Mouse (Mus musculus): ENCODE data around the gene Ckap4. TPM values are rescaled to one million over a fixed set of nuclear protein-coding genes. Genes with fewer than 3 reads are reported as not detected.
A peak's percentile ranks its signal among the peaks of the same experiment; 100 is the strongest.

Ckap4 gene
- polyA plus RNA-seq, 1 experiment from 2014 or later, result 162 TPM

GRCm38 (mm10) chr10:84542802-84543658 is 9.2 kb upstream of the Ckap4 start:
- no peaks in the 10 kb centered on the region for H3K27me3 ChIP-seq
- H3K4me3 ChIP-seq, result no peak overlapping the region
- no peak overlapping the region for H3K27ac ChIP-seq
- H3K4me1 ChIP-seq, result peaks cover 3% of the 10 kb centered on the region; the same call in 1 of the 2 replicates
- no peaks in the 10 kb centered on the region for H3K9me3 ChIP-seq
- H3K9ac ChIP-seq, result no peak overlapping the region
- H3K36me3 ChIP-seq, result no peaks in the 10 kb centered on the region
- WGBS, result 67% methylated on average over 11 of the region's 11 CpGs
- no peak for ATAC-seq (ENCODE audit: insufficient number of reproducible peaks, low FRiP score, low TSS enrichment, low read depth)
- no peak overlapping the region for H3K4me2 ChIP-seq

GRCm38 (mm10) chr10:84539651-84540050 is 5.8 kb upstream of the Ckap4 start:
- H3K36me3 ChIP-seq, result no peaks in the 10 kb centered on the region
- no peaks in the 10 kb centered on the region for H3K27me3 ChIP-seq
- H3K4me2 ChIP-seq, result no peak overlapping the region
- no peak overlapping the region for H3K9ac ChIP-seq
- H3K27ac ChIP-seq, result no peak overlapping the region
- peaks cover 3% of the 10 kb centered on the region; the same call in 1 of the 2 replicates for H3K4me1 ChIP-seq
- H3K4me3 ChIP-seq, result no peak overlapping the region
- H3K9me3 ChIP-seq, result no peaks in the 10 kb centered on the region
- 92% methylated on average over 6 of the region's 6 CpGs for WGBS
- ATAC-seq (ENCODE audit: insufficient number of reproducible peaks, low FRiP score, low TSS enrichment, low read depth), result no peak

- 46% methylated on average over 4 of the region's 4 CpGs for WGBS
- H3K4me1 ChIP-seq, result peaks cover 17% of the 10 kb centered on the region
- no peak overlapping the region for H3K4me2 ChIP-seq
- no peaks in the 10 kb centered on the region for H3K9me3 ChIP-seq
- no peak overlapping the region for H3K9ac ChIP-seq
- peaks cover 5% of the 10 kb centered on the region; the same call in 1 of the 2 replicates for H3K36me3 ChIP-seq
- no peak for ATAC-seq (ENCODE audit: insufficient number of reproducible peaks, low FRiP score, low TSS enrichment, low read depth)
- no peaks in the 10 kb centered on the region for H3K27me3 ChIP-seq
- no peak overlapping the region for H3K4me3 ChIP-seq
- H3K27ac ChIP-seq, result no peak overlapping the region
These were observed 2.0 kb upstream of the Ckap4 start for GRCm38 (mm10) chr10:84535859-84536258.

GRCm38 (mm10) chr10:84535458-84535857 is 1.6 kb upstream of the Ckap4 start:
- H3K27ac ChIP-seq, result no peak overlapping the region
- no peak overlapping the region for H3K9ac ChIP-seq
- no peaks in the 10 kb centered on the region for H3K9me3 ChIP-seq
- H3K4me2 ChIP-seq, result no peak overlapping the region
- no peaks in the 10 kb centered on the region for H3K27me3 ChIP-seq
- no peak overlapping the region for H3K4me3 ChIP-seq
- 67% methylated on average over 5 of the region's 5 CpGs for WGBS
- peaks cover 21% of the 10 kb centered on the region for H3K4me1 ChIP-seq
- peaks cover 5% of the 10 kb centered on the region; the same call in 1 of the 2 replicates for H3K36me3 ChIP-seq
- ATAC-seq (ENCODE audit: insufficient number of reproducible peaks, low FRiP score, low TSS enrichment, low read depth), result no peak

GRCm38 (mm10) chr10:84532911-84533882 is 665 bp downstream of the Ckap4 start:
- Histone ChIP-seq H3K9me3 (no peaks in the 10 kb centered on the region), H3K27ac (peak overlapping the region; percentile 91), H3K36me3 (peaks cover 17% of the 10 kb centered on the region), H3K4me2 (peak overlapping the region; percentile 65), H3K4me1 (peaks cover 33% of the 10 kb centered on the region), H3K27me3 (no peaks in the 10 kb centered on the region), H3K4me3 (peak overlapping the region; percentile 91), H3K9ac (peak overlapping the region; percentile 95)
- under 1% methylated on average over 66 of the region's 72 CpGs for WGBS
- ATAC-seq (ENCODE audit: insufficient number of reproducible peaks, low FRiP score, low TSS enrichment, low read depth), result no peak

- H3K4me1 ChIP-seq, result peaks cover 33% of the 10 kb centered on the region
- H3K27me3 ChIP-seq, result no peaks in the 10 kb centered on the region
- peak overlapping the region; percentile 91 for H3K4me3 ChIP-seq
- H3K36me3 ChIP-seq, result peaks cover 26% of the 10 kb centered on the region
- no peak for ATAC-seq (ENCODE audit: insufficient number of reproducible peaks, low FRiP score, low TSS enrichment, low read depth)
- H3K9me3 ChIP-seq, result no peaks in the 10 kb centered on the region
- H3K27ac ChIP-seq, result peak overlapping the region; percentile 91
- peak overlapping the region; percentile 65 for H3K4me2 ChIP-seq
- WGBS, result 52% methylated on average over 16 of the region's 16 CpGs
- peak overlapping the region; percentile 95 for H3K9ac ChIP-seq
These were observed 1.5 kb downstream of the Ckap4 start for GRCm38 (mm10) chr10:84532191-84532889.

GRCm38 (mm10) chr10:84531576-84531975 is 2.3 kb downstream of the Ckap4 start:
- WGBS, result 68% methylated on average over 4 of the region's 4 CpGs
- no peak overlapping the region for H3K27ac ChIP-seq
- peaks cover 33% of the 10 kb centered on the region for H3K4me1 ChIP-seq
- no peaks in the 10 kb centered on the region for H3K27me3 ChIP-seq
- H3K9ac ChIP-seq, result no peak overlapping the region
- ATAC-seq (ENCODE audit: insufficient number of reproducible peaks, low FRiP score, low TSS enrichment, low read depth), result no peak
- H3K4me3 ChIP-seq, result peak overlapping the region; percentile 91
- H3K4me2 ChIP-seq, result peak overlapping the region; percentile 65
- H3K9me3 ChIP-seq, result no peaks in the 10 kb centered on the region
- peaks cover 32% of the 10 kb centered on the region for H3K36me3 ChIP-seq

GRCm38 (mm10) chr10:84530388-84530787 is 3.5 kb downstream of the Ckap4 start:
- no peaks in the 10 kb centered on the region for H3K27me3 ChIP-seq
- peaks cover 33% of the 10 kb centered on the region for H3K4me1 ChIP-seq
- peak overlapping the region; percentile 65 for H3K4me2 ChIP-seq
- H3K36me3 ChIP-seq, result peaks cover 40% of the 10 kb centered on the region
- whole genome bisulfite sequencing, result 78% methylated on average over 8 of the region's 8 CpGs
- H3K4me3 ChIP-seq, result peak overlapping the region; percentile 91; the same call in 1 of the 2 replicates
- H3K9ac ChIP-seq, result no peak overlapping the region
- no peaks in the 10 kb centered on the region for H3K9me3 ChIP-seq
- no peak overlapping the region for H3K27ac ChIP-seq
- ATAC-seq (ENCODE audit: insufficient number of reproducible peaks, low FRiP score, low TSS enrichment, low read depth), result no peak

GRCm38 (mm10) chr10:84527631-84528030 is 6.2 kb downstream of the Ckap4 start:
- no peak for ATAC-seq (ENCODE audit: insufficient number of reproducible peaks, low FRiP score, low TSS enrichment, low read depth)
- H3K27me3 ChIP-seq, result no peaks in the 10 kb centered on the region
- peaks cover 33% of the 10 kb centered on the region for H3K4me1 ChIP-seq
- H3K4me2 ChIP-seq, result no peak overlapping the region
- H3K36me3 ChIP-seq, result peaks cover 50% of the 10 kb centered on the region
- H3K9ac ChIP-seq, result no peak overlapping the region
- H3K4me3 ChIP-seq, result no peak overlapping the region
- H3K9me3 ChIP-seq, result no peaks in the 10 kb centered on the region
- 81% methylated on average over 12 of the region's 12 CpGs for WGBS
- no peak overlapping the region for H3K27ac ChIP-seq

- Histone ChIP-seq H3K27ac (no peak overlapping the region), H3K4me3 (no peak overlapping the region), H3K4me2 (no peak overlapping the region), H3K4me1 (peaks cover 28% of the 10 kb centered on the region), H3K27me3 (no peaks in the 10 kb centered on the region), H3K9me3 (no peaks in the 10 kb centered on the region), H3K9ac (no peak overlapping the region), H3K36me3 (peaks cover 50% of the 10 kb centered on the region)
- 81% methylated on average over 5 of the region's 5 CpGs for WGBS
- no peak for ATAC-seq (ENCODE audit: insufficient number of reproducible peaks, low FRiP score, low TSS enrichment, low read depth)
These were observed 6.8 kb downstream of the Ckap4 start for GRCm38 (mm10) chr10:84527070-84527469.

- Histone ChIP-seq H3K27ac (no peak overlapping the region), H3K4me1 (peaks cover 22% of the 10 kb centered on the region), H3K9ac (no peak overlapping the region), H3K27me3 (no peaks in the 10 kb centered on the region), H3K4me3 (no peak overlapping the region), H3K9me3 (no peaks in the 10 kb centered on the region), H3K4me2 (no peak overlapping the region), H3K36me3 (peaks cover 49% of the 10 kb centered on the region)
- 84% methylated on average over 10 of the region's 10 CpGs for WGBS
- no peak for ATAC-seq (ENCODE audit: insufficient number of reproducible peaks, low FRiP score, low TSS enrichment, low read depth)
These were observed 7.4 kb downstream of the Ckap4 start for GRCm38 (mm10) chr10:84526488-84526887.

All from limb, embryonic 15.5 days (tissue).